Mouse (Mus musculus) cerebral cortex, adult 2 months (tissue): ENCODE measurements around the gene Il33.

Source experiments
- WGBS: fragments of 180-500 bp; shearing (Covaris S2); methylation state at CpG from one replicate; pipeline ENCODE4 v1.1.7; 2018; 5-methylcytosine and 5-hydroxymethylcytosine counted together

The Il33 gene

GRCm38 (mm10) chr19:29937445-29937844, 12.5 kb downstream of the Il33 start:
- 53% methylated on average over 8 of the region's 8 CpGs for WGBS

- WGBS, result 29% methylated on average over 6 of the region's 6 CpGs
Observed at GRCm38 (mm10) chr19:29940239-29940638, 15.3 kb downstream of the Il33 start.

- WGBS, result 86% methylated on average over 7 of the region's 7 CpGs
Observed at GRCm38 (mm10) chr19:29941208-29941607, 16.3 kb downstream of the Il33 start.

GRCm38 (mm10) chr19:29942358-29942757, 17.4 kb downstream of the Il33 start:
- WGBS, result 86% methylated on average over 6 of the region's 6 CpGs

GRCm38 (mm10) chr19:29944426-29944825, 19.5 kb downstream of the Il33 start:
- WGBS, result 93% methylated on average over 5 of the region's 5 CpGs

GRCm38 (mm10) chr19:29944935-29945334, 20.0 kb downstream of the Il33 start:
- 66% methylated on average over 4 of the region's 4 CpGs for WGBS

GRCm38 (mm10) chr19:29945557-29946422, 20.9 kb downstream of the Il33 start:
- 32% methylated on average over 11 of the region's 11 CpGs for WGBS

GRCm38 (mm10) chr19:29947056-29947455, 22.1 kb downstream of the Il33 start:
- WGBS, result 84% methylated on average over 9 of the region's 9 CpGs

GRCm38 (mm10) chr19:29947891-29948801, 23.2 kb downstream of the Il33 start:
- WGBS, result 30% methylated on average over 25 of the region's 25 CpGs

GRCm38 (mm10) chr19:29952538-29952937, 27.6 kb downstream of the Il33 start:
- 96% methylated on average over 5 of the region's 5 CpGs for WGBS

- 93% methylated on average over 3 of the region's 3 CpGs for WGBS
Observed at GRCm38 (mm10) chr19:29953833-29954232, 28.9 kb downstream of the Il33 start.

- WGBS, result 86% methylated on average over 2 of the region's 2 CpGs
Observed at GRCm38 (mm10) chr19:29955454-29955853, 30.5 kb downstream of the Il33 start.

- WGBS, result 89% methylated on average over 4 of the region's 4 CpGs
Observed at GRCm38 (mm10) chr19:29960906-29961305, 36.0 kb downstream of the Il33 start.

- 77% methylated on average over 6 of the region's 6 CpGs for WGBS
Observed at GRCm38 (mm10) chr19:29961842-29962241, 36.9 kb downstream of the Il33 start.

GRCm38 (mm10) chr19:29963598-29964092, 38.7 kb downstream of the Il33 start:
- WGBS, result 86% methylated on average over 2 of the region's 2 CpGs

GRCm38 (mm10) chr19:29967960-29968359, 43.0 kb downstream of the Il33 start:
- WGBS, result 96% methylated on average over 3 of the region's 3 CpGs

- 84% methylated on average over 5 of the region's 5 CpGs for WGBS
Observed at GRCm38 (mm10) chr19:29973396-29973795, 48.5 kb downstream of the Il33 start.

GRCm38 (mm10) chr19:29978847-29979246, 53.9 kb downstream of the Il33 start:
- 49% methylated on average over 2 of the region's 2 CpGs for WGBS

- WGBS, result 45% methylated on average over 8 of the region's 8 CpGs
Observed at GRCm38 (mm10) chr19:29979452-29980089, 54.7 kb downstream of the Il33 start.

GRCm38 (mm10) chr19:29984208-29985005, 59.5 kb downstream of the Il33 start:
- WGBS, result 87% methylated on average over 16 of the region's 16 CpGs
